Mouse (Mus musculus) urinary bladder, postnatal 10 days (tissue): ENCODE data around the gene Olfr675.
"Not testable (repeated sequence)": the region's sequence is repeated elsewhere in the genome, so short reads cannot be mapped to it uniquely, and the experiment has no call there.

Source experiments
- DNase-seq: peaks from one replicate; pipeline ENCODE4 v3.0.0; 2022; ENCODE audit warnings: low spot score

Gene Olfr675

GRCm38 (mm10) chr7:105028360-105028759, at the start of gene Olfr675:
Gene Olfr675 (minus strand): TSS chr7:105028460.
- DNase-seq: no peak

DNA sequence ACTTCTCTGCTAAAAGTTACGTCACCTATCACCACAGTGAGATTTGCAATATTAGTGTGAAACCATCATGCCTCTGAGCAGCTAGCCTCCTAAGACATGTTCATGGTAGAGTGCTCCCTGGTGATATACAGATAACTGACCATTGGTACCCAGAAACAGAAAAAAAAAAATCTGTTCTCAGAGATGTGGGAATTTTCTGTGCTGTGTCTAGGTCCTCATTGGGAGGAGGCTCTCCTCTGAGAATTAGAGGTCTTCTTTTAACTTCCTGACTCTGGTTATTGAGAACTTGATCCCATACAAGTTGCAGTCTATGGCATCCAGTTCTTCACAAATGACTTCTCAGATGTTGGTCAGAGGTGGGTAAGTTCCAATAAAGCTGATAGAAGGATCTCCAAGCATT, 35.9 kb upstream of the Olfr675 start, which contains the start of gene Olfr678:
TSS of gene Olfr678 (plus strand) at position 301 of the 400 bp plus-strand sequence.
- no peak for DNase-seq

- DNase-seq: no peak
Measured at GRCm38 (mm10) chr7:105058951-105059350, 30.7 kb upstream of the Olfr675 start.

- not testable (repeated sequence) for DNase-seq
Measured at GRCm38 (mm10) chr7:105033836-105034235, 5.6 kb upstream of the Olfr675 start.

GRCm38 (mm10) chr7:105032398-105032797, 4.1 kb upstream of the Olfr675 start, which contains the start of gene Olfr676:
Gene Olfr676 (plus strand): TSS chr7:105032698.
- no peak for DNase-seq

- no peak for DNase-seq
Measured at GRCm38 (mm10) chr7:105022530-105022929, 5.7 kb downstream of the Olfr675 start.

- DNase-seq: no peak
Measured at GRCm38 (mm10) chr7:105001929-105002328, 26.3 kb downstream of the Olfr675 start, which contains the start of gene Olfr672. Gene Olfr672 (minus strand): TSS chr7:105002029.

DNA sequence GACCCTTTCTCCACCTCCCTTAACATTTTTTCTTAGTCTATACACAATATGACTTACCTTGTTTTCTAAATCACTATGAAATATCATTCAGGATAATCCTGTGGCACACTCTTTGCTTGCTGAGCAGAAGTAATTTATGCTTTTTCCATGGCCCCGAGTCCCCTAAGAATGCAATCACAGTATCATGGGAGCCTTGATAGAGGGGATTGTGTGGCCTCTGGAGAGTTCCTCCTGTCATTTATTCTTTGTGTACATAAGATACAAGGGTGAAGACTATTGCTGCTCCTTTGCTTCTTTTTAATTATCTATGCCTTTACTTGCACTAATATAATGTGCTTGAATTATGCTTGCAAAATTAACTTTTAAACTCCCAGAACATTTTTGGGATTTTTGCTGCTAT, 49.2 kb downstream of the Olfr675 start, which contains the start of gene Olfr671:
TSS of gene Olfr671 (minus strand) at position 101 of the 400 bp plus-strand sequence.
- no peak for DNase-seq

DNA sequence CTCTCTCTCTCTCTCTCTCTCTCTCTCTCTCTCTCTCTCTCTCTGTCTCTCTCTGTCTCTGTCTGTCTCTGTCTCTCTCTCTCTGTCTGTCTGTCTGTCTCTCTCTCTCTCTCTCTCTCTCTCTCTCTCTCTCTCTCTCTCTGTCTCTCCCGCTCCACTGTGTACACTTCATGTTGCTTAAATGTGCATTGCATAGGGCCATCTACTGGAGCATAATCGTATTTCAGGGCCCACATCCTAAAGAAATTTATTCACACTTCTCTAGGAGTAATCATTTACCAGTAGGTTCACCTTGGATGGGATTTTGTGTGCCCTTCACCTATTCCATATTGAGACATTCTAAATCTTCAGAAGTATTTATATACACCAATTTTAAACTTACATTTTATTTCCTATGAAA, 55.8 kb downstream of the Olfr675 start:
- not testable (repeated sequence) for DNase-seq
